Mouse (Mus musculus) lung, embryonic 15.5 days (tissue): ENCODE results near the gene Wfdc12. TPM values are rescaled to one million over a fixed set of nuclear protein-coding genes. Genes with fewer than 3 reads are reported as not detected.
"Not testable (repeated sequence)": the region's sequence is repeated elsewhere in the genome, so short reads cannot be mapped to it uniquely, and the experiment has no call there.

ENCODE experiments used
- ATAC-seq: fragments of 200-750 bp; cut with Nextera tagmentation; 2 replicates; pipeline ENCODE4 v1.8.0; 2017; ENCODE audit warnings: moderate number of reproducible peaks, borderline replicate concordance; ENCODE audit not compliant: low FRiP score, low TSS enrichment; ENCODE audit errors: extremely low read depth
- H3K27ac ChIP-seq: fragments of 300-500 bp; sonication (generic); 2 replicates; pipeline ENCODE4 v1.5.1; 2015; ENCODE audit warnings: moderate library complexity, mild to moderate bottlenecking, inconsistent platforms
- H3K27me3 ChIP-seq: fragments of 300-500 bp; sonication (generic); 2 replicates; pipeline ENCODE4 v1.6.1; 2015; ENCODE audit warnings: inconsistent platforms
- H3K36me3 ChIP-seq: fragments of 300-500 bp; sonication (generic); 2 replicates; pipeline ENCODE4 v1.6.1; 2015; ENCODE audit warnings: inconsistent platforms
- H3K4me1 ChIP-seq: fragments of 300-500 bp; sonication (generic); 2 replicates; pipeline ENCODE4 v1.6.1; 2015; ENCODE audit warnings: inconsistent platforms
- H3K4me2 ChIP-seq: fragments of 300-500 bp; sonication (generic); 2 replicates; pipeline ENCODE4 v1.6.1; 2015; ENCODE audit warnings: inconsistent platforms, mild to moderate bottlenecking, moderate library complexity
- H3K4me3 ChIP-seq: fragments of 300-500 bp; sonication (generic); 2 replicates; pipeline ENCODE4 v1.5.1; 2015; ENCODE audit warnings: mild to moderate bottlenecking, inconsistent platforms
- H3K9ac ChIP-seq: fragments of 300-500 bp; sonication (generic); 2 replicates; pipeline ENCODE4 v1.6.1; 2015; ENCODE audit warnings: inconsistent platforms
- H3K9me3 ChIP-seq: fragments of 300-500 bp; sonication (generic); 2 replicates; pipeline ENCODE4 v1.6.1; 2016; ENCODE audit warnings: inconsistent platforms
- WGBS: fragments of 180-500 bp; shearing (Covaris S2); methylation state at CpG from one replicate; pipeline ENCODE4 v1.1.7; 2015; 5-methylcytosine and 5-hydroxymethylcytosine counted together
- polyA plus RNA-seq: library from polyadenylated mRNA; unstranded; fragments of >200 nt; fragmentation: Nextera tagmentation; extraction: Ambion mirVana; gene quantifications from 2 replicates; pipeline ENCODE4 v1.2.1, GENCODE M21; 2015

Gene Wfdc12
- polyA plus RNA-seq: not detected in 2 replicates

GRCm38 (mm10) chr2:164190576-164190975 is at the start of gene Wfdc12:
Wfdc12 (minus strand) TSS chr2:164190608.
- Histone ChIP-seq H3K4me3 (no peak within 1 kb of the TSS), H3K27me3 (no peaks in the 10 kb centered on the region), H3K9me3 (no peaks in the 10 kb centered on the region), H3K4me2 (no peak within 1 kb of the TSS), H3K4me1 (no peaks in the 10 kb centered on the region), H3K36me3 (no peaks in the 10 kb centered on the region), H3K9ac (no peak within 1 kb of the TSS), H3K27ac (no peak within 1 kb of the TSS)
- 80% methylated on average over 6 of the region's 6 CpGs for WGBS
- ATAC-seq: no peak

- Histone ChIP-seq H3K27me3 (no peaks in the 10 kb centered on the region), H3K9ac (no peak within 1 kb of the TSS), H3K4me2 (no peak within 1 kb of the TSS), H3K9me3 (no peaks in the 10 kb centered on the region), H3K36me3 (no peaks in the 10 kb centered on the region), H3K4me1 (no peaks in the 10 kb centered on the region), H3K4me3 (no peak within 1 kb of the TSS), H3K27ac (no peak within 1 kb of the TSS)
- ATAC-seq: no peak
- 71% methylated on average over 3 of the region's 3 CpGs for WGBS
Measured at GRCm38 (mm10) chr2:164238366-164238765, 48.0 kb upstream of the Wfdc12 start, which contains the start of gene Svs2. Svs2 (minus strand) TSS chr2:164238466.

- no peak for ATAC-seq
- Histone ChIP-seq H3K4me3 (no peak overlapping the region), H3K9ac (no peak overlapping the region), H3K4me1 (no peaks in the 10 kb centered on the region), H3K27me3 (no peaks in the 10 kb centered on the region), H3K27ac (no peak overlapping the region), H3K4me2 (no peak overlapping the region), H3K36me3 (no peaks in the 10 kb centered on the region), H3K9me3 (no peaks in the 10 kb centered on the region)
- 76% methylated on average over 8 of the region's 8 CpGs for WGBS
Measured at GRCm38 (mm10) chr2:164232671-164233070, 42.3 kb upstream of the Wfdc12 start.

DNA sequence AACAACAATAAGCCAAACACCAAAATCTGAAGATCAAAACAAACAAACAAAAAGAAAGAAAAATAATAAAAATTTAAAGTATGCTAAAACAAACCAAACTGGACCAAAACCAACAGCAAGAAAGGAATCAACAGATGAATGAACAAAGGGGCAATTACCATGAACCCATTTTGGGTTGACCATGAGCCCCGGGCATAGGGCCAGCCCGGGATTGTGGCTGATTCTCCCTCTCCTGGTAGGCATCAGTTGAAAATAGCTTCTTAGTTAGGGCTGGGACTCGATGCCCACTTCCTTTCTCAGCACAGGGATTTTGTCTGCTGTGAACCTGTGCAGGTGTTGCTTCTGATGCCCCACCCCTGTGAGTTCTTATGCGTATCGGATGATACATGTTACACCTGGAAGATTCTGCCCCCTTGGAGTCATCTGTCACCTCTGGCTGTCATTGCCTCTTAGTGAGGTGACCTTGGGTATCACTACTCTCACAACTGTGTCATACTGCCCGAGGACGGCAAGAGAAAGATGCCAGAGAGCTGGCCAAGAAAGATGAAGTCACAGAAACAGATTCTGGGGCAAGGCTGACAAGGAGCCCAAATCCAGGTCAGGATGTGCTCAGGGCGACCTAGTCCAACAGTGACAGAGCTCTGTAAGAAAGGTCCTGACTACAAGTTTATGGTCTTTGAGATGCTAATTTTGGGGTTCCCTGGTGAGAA is 38.1 kb upstream of the Wfdc12 start:
- Histone ChIP-seq H3K9me3 (no peaks in the 10 kb centered on the region), H3K36me3 (no peaks in the 10 kb centered on the region), H3K4me3 (no peak overlapping the region), H3K27ac (no peak overlapping the region), H3K9ac (no peak overlapping the region), H3K4me2 (no peak overlapping the region), H3K4me1 (no peaks in the 10 kb centered on the region), H3K27me3 (no peaks in the 10 kb centered on the region)
- no peak for ATAC-seq
- WGBS: 78% methylated on average over 8 of the region's 8 CpGs

GRCm38 (mm10) chr2:164221522-164221921 is 31.1 kb upstream of the Wfdc12 start, which contains the start of gene Wfdc15b:
Wfdc15b (minus strand) TSS chr2:164221660.
- H3K4me1 ChIP-seq: no peaks in the 10 kb centered on the region
- H3K9me3 ChIP-seq: no peaks in the 10 kb centered on the region
- whole genome bisulfite sequencing: 34% methylated on average over 11 of the region's 11 CpGs
- no peak within 1 kb of the TSS for H3K9ac ChIP-seq
- no peak for ATAC-seq
- no peaks in the 10 kb centered on the region for H3K36me3 ChIP-seq
- H3K4me2 ChIP-seq: no peak within 1 kb of the TSS
- H3K27me3 ChIP-seq: no peaks in the 10 kb centered on the region
- H3K27ac ChIP-seq: no peak within 1 kb of the TSS
- no peak within 1 kb of the TSS for H3K4me3 ChIP-seq

DNA sequence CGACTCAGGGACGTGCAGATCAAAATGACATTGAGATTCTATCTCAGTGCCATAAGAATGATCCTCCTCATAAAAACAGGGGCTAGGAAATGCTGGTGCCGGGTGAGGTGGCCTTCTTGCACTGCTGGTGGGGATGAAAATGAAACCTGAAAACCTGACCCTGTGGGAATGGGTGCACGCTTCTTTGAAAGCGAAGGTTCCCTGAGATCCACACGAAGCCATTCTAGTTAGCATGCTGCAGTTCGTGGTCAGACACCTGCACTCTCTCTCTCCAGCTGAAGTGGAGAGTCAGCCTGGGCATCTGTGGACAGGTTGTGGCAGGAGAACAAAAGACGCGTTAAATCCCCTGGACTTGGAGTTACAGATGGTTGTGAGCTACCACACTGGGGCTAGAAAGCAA is 28.9 kb upstream of the Wfdc12 start:
- Histone ChIP-seq H3K36me3 (no peaks in the 10 kb centered on the region), H3K27me3 (no peaks in the 10 kb centered on the region), H3K4me3 (no peak overlapping the region), H3K4me1 (no peaks in the 10 kb centered on the region), H3K4me2 (no peak overlapping the region), H3K9ac (no peak overlapping the region), H3K9me3 (no peaks in the 10 kb centered on the region), H3K27ac (no peak overlapping the region)
- WGBS: 79% methylated on average over 9 of the region's 9 CpGs
- ATAC-seq: no peak

DNA sequence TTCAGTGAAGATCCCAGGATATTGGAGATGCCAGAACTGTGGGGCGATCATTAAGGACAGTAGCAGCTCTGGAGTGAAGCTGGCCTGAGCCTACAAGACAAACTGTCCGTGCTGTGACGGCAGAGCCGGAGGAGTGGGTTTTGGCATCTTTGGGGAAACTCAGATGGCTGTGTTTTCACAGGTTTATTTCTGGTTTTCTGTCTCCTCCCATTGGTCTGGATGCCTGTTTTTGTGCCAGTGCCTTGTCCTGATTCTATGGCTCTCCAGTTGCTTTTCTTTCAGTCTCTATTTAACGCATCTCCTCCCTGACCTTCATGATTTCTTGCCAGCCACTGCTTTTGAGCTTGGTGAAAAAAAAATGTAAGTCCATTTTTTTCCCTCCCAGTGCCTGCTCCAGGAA is 22.3 kb upstream of the Wfdc12 start:
- Histone ChIP-seq H3K36me3 (no peaks in the 10 kb centered on the region), H3K4me3 (no peak overlapping the region), H3K4me1 (no peaks in the 10 kb centered on the region), H3K27me3 (no peaks in the 10 kb centered on the region), H3K9me3 (no peaks in the 10 kb centered on the region), H3K27ac (no peak overlapping the region), H3K4me2 (no peak overlapping the region), H3K9ac (no peak overlapping the region)
- ATAC-seq: no peak
- WGBS: 75% methylated on average over 5 of the region's 5 CpGs

DNA sequence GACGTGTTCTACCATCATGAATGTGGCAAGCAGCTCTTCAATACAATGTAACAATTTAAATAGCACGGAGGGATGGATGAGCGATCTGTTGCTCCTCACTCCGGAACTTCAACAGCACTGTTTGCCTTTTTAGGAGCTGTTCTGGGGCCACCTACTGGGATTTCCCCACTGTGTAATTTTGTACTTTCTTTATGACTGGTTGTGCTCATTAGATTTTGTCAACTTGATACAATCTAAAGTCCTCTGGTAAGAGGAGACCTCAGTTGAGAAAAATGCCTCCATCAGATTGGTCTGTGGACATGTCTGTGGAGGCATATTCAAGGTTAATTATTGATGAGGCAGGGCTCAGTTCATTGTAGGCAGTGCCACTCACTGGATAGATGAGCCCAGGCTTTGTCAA is 20.5 kb upstream of the Wfdc12 start:
- Histone ChIP-seq H3K36me3 (no peaks in the 10 kb centered on the region), H3K9ac (no peak overlapping the region), H3K27ac (no peak overlapping the region), H3K4me3 (no peak overlapping the region), H3K4me2 (no peak overlapping the region), H3K4me1 (no peaks in the 10 kb centered on the region), H3K27me3 (no peaks in the 10 kb centered on the region), H3K9me3 (no peaks in the 10 kb centered on the region)
- 81% methylated on average over 4 of the region's 4 CpGs for WGBS
- no peak for ATAC-seq

- no peaks in the 10 kb centered on the region for H3K27me3 ChIP-seq
- no peak overlapping the region for H3K9ac ChIP-seq
- no peaks in the 10 kb centered on the region for H3K4me1 ChIP-seq
- no peak overlapping the region for H3K27ac ChIP-seq
- no peak for ATAC-seq
- H3K36me3 ChIP-seq: no peaks in the 10 kb centered on the region
- no peak overlapping the region for H3K4me2 ChIP-seq
- no peaks in the 10 kb centered on the region for H3K9me3 ChIP-seq
- 51% methylated on average over 4 of the region's 4 CpGs for WGBS
- no peak overlapping the region for H3K4me3 ChIP-seq
Measured at GRCm38 (mm10) chr2:164206676-164207075, 16.3 kb upstream of the Wfdc12 start.

DNA sequence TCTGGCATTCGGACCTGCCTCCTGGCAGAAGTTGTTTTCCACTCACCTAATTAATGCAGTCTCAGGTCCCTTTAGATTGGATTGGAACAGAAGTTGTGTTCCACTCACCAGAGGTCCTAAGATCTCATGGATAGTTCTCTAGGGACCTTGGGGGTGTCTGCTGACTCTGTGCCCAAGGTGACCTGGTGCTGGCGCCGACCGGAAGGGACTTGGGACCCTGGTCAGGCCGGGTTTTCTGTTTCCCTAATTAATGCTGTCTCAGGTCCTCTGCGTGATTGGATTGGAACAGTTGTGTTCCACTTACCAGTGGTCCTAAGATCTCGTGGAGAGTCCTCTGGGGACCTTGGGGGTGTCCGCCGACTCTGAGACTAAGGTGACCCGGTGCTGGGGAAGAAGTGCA is 15.6 kb upstream of the Wfdc12 start:
- WGBS: 86% methylated on average over 10 of the region's 10 CpGs
- not testable (repeated sequence) for H3K27me3 ChIP-seq, H3K9me3 ChIP-seq, H3K36me3 ChIP-seq, ATAC-seq, H3K4me1 ChIP-seq, H3K9ac ChIP-seq, H3K4me2 ChIP-seq, H3K4me3 ChIP-seq, H3K27ac ChIP-seq

GRCm38 (mm10) chr2:164199626-164200327 is 9.4 kb upstream of the Wfdc12 start, which contains the start of gene Wfdc15a:
Wfdc15a (minus strand) TSS chr2:164200130.
- Histone ChIP-seq H3K36me3 (no peaks in the 10 kb centered on the region), H3K27ac (no peak within 1 kb of the TSS), H3K4me1 (no peaks in the 10 kb centered on the region), H3K27me3 (no peaks in the 10 kb centered on the region), H3K9me3 (no peaks in the 10 kb centered on the region), H3K9ac (no peak within 1 kb of the TSS), H3K4me3 (no peak within 1 kb of the TSS), H3K4me2 (no peak within 1 kb of the TSS)
- WGBS: 77% methylated on average over 20 of the region's 20 CpGs
- ATAC-seq: no peak

GRCm38 (mm10) chr2:164196700-164196990 is 6.2 kb upstream of the Wfdc12 start:
- H3K4me1 ChIP-seq: no peaks in the 10 kb centered on the region
- no peaks in the 10 kb centered on the region for H3K36me3 ChIP-seq
- no peak for ATAC-seq
- 68% methylated on average over 5 of the region's 5 CpGs for WGBS
- H3K4me3 ChIP-seq: no peak overlapping the region
- H3K4me2 ChIP-seq: no peak overlapping the region
- H3K9ac ChIP-seq: no peak overlapping the region
- no peak overlapping the region for H3K27ac ChIP-seq
- no peaks in the 10 kb centered on the region for H3K27me3 ChIP-seq
- no peaks in the 10 kb centered on the region for H3K9me3 ChIP-seq
